16 mouse cellular contexts compared by ENCODE assay signal in genomic region chr7:65782024-65782423, GRCm38 (mm10).
A peak's percentile ranks its signal among the peaks of the same experiment; 100 is the strongest.
DNase-seq lines count a peak whose midpoint lies in the region; ATAC-seq and TF ChIP-seq lines count a peak whose summit lies in the region.
"Had no signal": no experiment of that assay in that cellular context is flagged by ENCODE, and none has a peak within 500 bp of the region (broad histone marks: within the 10 kb centered on the region; RNA-seq: fewer than 3 reads in every experiment).

No protein-coding gene starts in this region.

- H3K27ac ChIP-seq in embryonic facial prominence, embryonic 14.5 days (replicated peaks; ENCODE audit: low read depth, low read length) = no peak overlapping the region
- no peak overlapping the region for H3K27ac ChIP-seq in embryonic facial prominence, embryonic 10.5 days (replicated peaks)
- H3K27ac ChIP-seq in intestine, postnatal 0 days (ENCODE audit: low read depth, low read length) = no peak overlapping the region
- H3K27ac ChIP-seq in intestine, embryonic 16.5 days (ENCODE audit: low read length) = no peak overlapping the region
- H3K27ac ChIP-seq: neural tube, embryonic 15.5 days had no signal

- TF ChIP-seq POLR2A in brain, embryonic 14.5 days (IDR thresholded peaks at IDR 0.05; ENCODE audit: borderline replicate concordance, extremely low read depth, insufficient read depth, insufficient read length, poor library complexity, severe bottlenecking) = no peak

- peaks cover 17% of the 10 kb centered on the region for H3K4me1 ChIP-seq in embryonic facial prominence, embryonic 14.5 days (ENCODE audit: control insufficient read depth, insufficient read depth, low read length)
- peaks cover 12% of the 10 kb centered on the region for H3K4me1 ChIP-seq in embryonic facial prominence, embryonic 10.5 days
- H3K4me1 ChIP-seq in intestine, postnatal 0 days (replicated peaks; ENCODE audit: control insufficient read depth, insufficient read depth, low read length) = no peaks in the 10 kb centered on the region
- no peaks in the 10 kb centered on the region for H3K4me1 ChIP-seq in intestine, embryonic 16.5 days (ENCODE audit: control insufficient read depth, insufficient read depth, low read length)
- H3K4me1 ChIP-seq: megakaryocyte, embryonic 14.5 days had no signal

- ATAC-seq in embryonic facial prominence, embryonic 14.5 days (ENCODE audit: low read depth) = no peak
- ATAC-seq in intestine, postnatal 0 days = peak; percentile 45; the same call in 1 of the 2 replicates
- no peak for ATAC-seq in intestine, embryonic 16.5 days
- no peak for ATAC-seq in activated CD4-positive, CD25-positive, alpha-beta regulatory T cell, adult 4 months
- ATAC-seq: inflammation-experienced regulatory T-cells, adult 6 months had no signal

- no peaks in the 10 kb centered on the region for H3K9me3 ChIP-seq in embryonic facial prominence, embryonic 14.5 days (ENCODE audit: control insufficient read depth, low read length)
- H3K9me3 ChIP-seq in embryonic facial prominence, embryonic 10.5 days = no peaks in the 10 kb centered on the region
- no peaks in the 10 kb centered on the region for H3K9me3 ChIP-seq in intestine, postnatal 0 days (ENCODE audit: control insufficient read depth)
- no peaks in the 10 kb centered on the region for H3K9me3 ChIP-seq in intestine, embryonic 16.5 days (ENCODE audit: control insufficient read depth, low read length)
- H3K9me3 ChIP-seq: megakaryocyte, embryonic 14.5 days; neural tube, embryonic 15.5 days had no signal

- H3K36me3 ChIP-seq in embryonic facial prominence, embryonic 14.5 days (ENCODE audit: control insufficient read depth, insufficient read depth, low read length) = no peaks in the 10 kb centered on the region
- H3K36me3 ChIP-seq in embryonic facial prominence, embryonic 10.5 days (replicated peaks) = no peaks in the 10 kb centered on the region
- no peaks in the 10 kb centered on the region for H3K36me3 ChIP-seq in intestine, postnatal 0 days (ENCODE audit: control insufficient read depth, insufficient read depth)
- no peaks in the 10 kb centered on the region for H3K36me3 ChIP-seq in intestine, embryonic 16.5 days (ENCODE audit: control insufficient read depth, insufficient read depth, low read length)
- H3K36me3 ChIP-seq: neural tube, embryonic 15.5 days had no signal

- TF ChIP-seq CTCF in intestine, postnatal 0 days (IDR thresholded peaks at IDR 0.05; ENCODE audit: low read depth) = no peak
- TF ChIP-seq CTCF in brain, embryonic 14.5 days (IDR thresholded peaks at IDR 0.05; ENCODE audit: borderline replicate concordance, extremely low read depth, insufficient read depth, insufficient read length) = no peak

- peak overlapping the region; percentile 23; the same call in 1 of the 2 replicates for H3K9ac ChIP-seq in embryonic facial prominence, embryonic 14.5 days (ENCODE audit: low read depth, low read length)
- no peak overlapping the region for H3K9ac ChIP-seq in intestine, postnatal 0 days (ENCODE audit: low read depth, low read length)
- H3K9ac ChIP-seq in intestine, embryonic 16.5 days (ENCODE audit: low read depth, low read length) = no peak overlapping the region
- H3K9ac ChIP-seq: neural tube, embryonic 15.5 days had no signal

- no peak overlapping the region for H3K4me3 ChIP-seq in embryonic facial prominence, embryonic 14.5 days (ENCODE audit: low read depth, low read length)
- H3K4me3 ChIP-seq in embryonic facial prominence, embryonic 10.5 days = no peak overlapping the region
- H3K4me3 ChIP-seq in intestine, postnatal 0 days (ENCODE audit: low read depth, low read length) = no peak overlapping the region
- no peak overlapping the region for H3K4me3 ChIP-seq in intestine, embryonic 16.5 days (ENCODE audit: low read length)
- H3K4me3 ChIP-seq: erythroblast, embryonic 14.5 days; megakaryocyte, embryonic 14.5 days; neural tube, embryonic 15.5 days had no signal

- H3K4me2 ChIP-seq in embryonic facial prominence, embryonic 14.5 days (ENCODE audit: low read depth, low read length) = no peak overlapping the region
- no peak overlapping the region for H3K4me2 ChIP-seq in intestine, postnatal 0 days (replicated peaks; ENCODE audit: low read depth)
- H3K4me2 ChIP-seq in intestine, embryonic 16.5 days (ENCODE audit: low read depth, low read length) = no peak overlapping the region
- H3K4me2 ChIP-seq: neural tube, embryonic 15.5 days had no signal

- WGBS in embryonic facial prominence, embryonic 14.5 days = 74% methylated on average over 7 of the region's 7 CpGs
- 87% methylated on average over 7 of the region's 7 CpGs for WGBS in embryonic facial prominence, embryonic 10.5 days
- 72% methylated on average over 7 of the region's 7 CpGs for WGBS in intestine, postnatal 0 days
- 82% methylated on average over 7 of the region's 7 CpGs for WGBS in intestine, embryonic 16.5 days

- DNase-seq in embryonic facial prominence, embryonic 14.5 days (ENCODE audit: low spot score) = no peak
- DNase-seq in embryonic facial prominence, embryonic 10.5 days (ENCODE audit: low spot score) = no peak
- DNase-seq in brain, embryonic 14.5 days (ENCODE audit: low read depth) = peak; percentile 12
- DNase-seq in lung, postnatal 10 days = peak; percentile 67
- no peak for DNase-seq in thymus, postnatal 25 days
- DNase-seq: cerebellum, adult 11 months; kidney, postnatal 14 days; liver; thymus, adult 18-20 months had no signal

- H3K27me3 ChIP-seq in embryonic facial prominence, embryonic 14.5 days (replicated peaks; ENCODE audit: control insufficient read depth, insufficient read depth, low read length) = no peaks in the 10 kb centered on the region
- H3K27me3 ChIP-seq in embryonic facial prominence, embryonic 10.5 days (replicated peaks; ENCODE audit: low read depth, poor library complexity, severe bottlenecking) = 0 out of 2 replicates have a peak, but pooled peaks cover 6% of the 10 kb centered on the region
- no peaks in the 10 kb centered on the region for H3K27me3 ChIP-seq in intestine, postnatal 0 days (replicated peaks; ENCODE audit: control insufficient read depth, insufficient read depth, low read length)
- no peaks in the 10 kb centered on the region for H3K27me3 ChIP-seq in intestine, embryonic 16.5 days (replicated peaks; ENCODE audit: control insufficient read depth, insufficient read depth, low read length)
- H3K27me3 ChIP-seq: neural tube, embryonic 15.5 days had no signal

Comparison
In these comparisons a context has a peak if more than half of its experiments do, and no peak if none do; other contexts are left out.
1. DNase-seq: peak in brain, embryonic 14.5 days (single experiment) and lung, postnatal 10 days (single experiment); none in embryonic facial prominence, embryonic 14.5 days (single experiment), embryonic facial prominence, embryonic 10.5 days (single experiment) and thymus, postnatal 25 days (single experiment).